Mouse (Mus musculus) ES-Bruce4 (cell line): Measurements from ENCODE around the gene Slfn9.

Experiments used
- CTCF ChIP-seq: IDR thresholded peaks from one replicate; pipeline ENCODE4 v1.8.1; 2011; ENCODE audit warnings: low read depth, low read length
- EP300 ChIP-seq: IDR thresholded peaks from 2 replicates; pipeline ENCODE4 v1.6.1; 2011; ENCODE audit warnings: low read depth, low read length; ENCODE audit not compliant: insufficient read depth
- POLR2A ChIP-seq: IDR thresholded peaks from one replicate; pipeline ENCODE4 v1.8.1; 2011; ENCODE audit warnings: low read length; ENCODE audit not compliant: insufficient read depth

DNA sequence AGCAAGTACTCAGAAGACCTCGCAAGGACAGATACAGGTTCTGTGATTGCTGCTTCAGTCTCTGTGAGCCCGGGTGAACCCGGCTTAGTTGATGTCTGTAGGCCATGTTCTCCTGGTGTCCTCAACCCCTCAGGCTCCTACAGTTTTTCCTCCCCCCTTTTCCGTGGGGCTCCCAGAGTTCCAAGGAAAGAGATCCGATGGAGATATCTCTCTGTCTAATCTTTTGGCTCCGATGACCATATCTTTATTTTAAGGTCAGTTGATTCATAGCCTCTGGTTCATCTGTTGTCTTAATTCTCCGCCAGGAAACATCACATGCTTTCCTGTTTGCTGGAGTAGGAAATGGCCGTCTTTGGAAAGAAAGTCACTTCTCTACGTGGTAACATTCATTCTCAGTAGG is 42.6 kb downstream of the Slfn9 start:
- TF ChIP-seq POLR2A (no peak), CTCF (no peak), EP300 (no peak)
